Mouse (Mus musculus) T-helper 2 cell (primary cell): ENCODE data around the gene Rbfox3.

Source experiments
- in situ Hi-C: fragments of 300-600 bp; cut with MboI, MseI; formaldehyde crosslinking; loops from one replicate; pipeline ENCODE4 v1.15.1; 2025; ENCODE audit warnings: high pct_unique_total_duplicates

Rbfox3 gene

DNA sequence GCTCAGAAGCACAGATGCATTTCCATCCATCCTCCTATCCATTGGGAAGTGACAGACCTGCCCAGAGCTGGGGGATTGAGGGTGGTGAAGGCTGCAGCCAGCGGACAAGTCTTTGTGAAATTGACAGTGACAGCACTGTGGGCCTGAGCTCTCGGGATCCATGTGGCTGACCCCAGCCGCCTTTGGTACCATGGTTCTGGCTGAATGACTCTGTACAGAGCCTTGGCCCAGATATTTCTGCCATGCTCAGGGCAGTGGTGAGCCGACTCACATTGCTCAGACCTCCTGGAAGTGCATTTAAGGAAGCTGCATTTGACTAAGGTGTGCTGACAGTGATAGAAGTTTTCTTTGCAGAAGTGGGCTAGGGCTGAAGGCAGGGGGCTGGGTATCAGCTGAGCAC lies 144.0 kb downstream of the Rbfox3 start:
- in situ Hi-C loops, result no loop called here

DNA sequence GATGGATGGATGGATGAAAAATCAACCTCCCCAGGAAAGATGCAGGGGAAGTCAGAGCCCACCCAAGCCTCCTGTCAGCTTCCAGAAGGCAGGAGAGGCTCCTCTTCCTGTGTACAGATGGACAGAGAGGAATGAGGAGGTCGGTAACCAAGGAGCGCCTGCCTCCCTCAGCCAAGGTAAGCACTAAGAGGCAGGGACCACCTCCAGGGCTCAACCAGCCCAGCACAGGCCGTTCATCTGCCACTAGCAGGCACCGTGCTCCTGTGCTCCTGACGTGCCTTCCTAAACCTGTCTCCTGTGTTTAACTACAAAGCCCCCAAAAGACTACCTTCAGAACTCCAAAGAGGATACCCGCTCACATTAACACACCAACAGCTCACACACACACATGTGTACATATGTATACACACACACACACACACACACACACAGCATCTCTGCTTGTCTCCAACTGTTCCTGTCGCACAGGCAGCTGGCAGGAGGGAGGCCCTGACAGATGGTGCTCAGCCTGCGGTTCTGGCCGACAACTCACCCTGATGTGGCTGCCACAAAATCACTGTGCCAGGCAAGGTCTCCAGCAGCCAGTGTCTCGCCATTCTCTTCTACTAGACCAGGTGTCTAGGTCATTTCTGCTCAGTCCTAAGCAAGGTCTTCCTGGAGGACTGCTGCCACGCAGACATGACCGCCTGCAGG lies 151.0 kb downstream of the Rbfox3 start:
- in situ Hi-C loops, result no loop called here

DNA sequence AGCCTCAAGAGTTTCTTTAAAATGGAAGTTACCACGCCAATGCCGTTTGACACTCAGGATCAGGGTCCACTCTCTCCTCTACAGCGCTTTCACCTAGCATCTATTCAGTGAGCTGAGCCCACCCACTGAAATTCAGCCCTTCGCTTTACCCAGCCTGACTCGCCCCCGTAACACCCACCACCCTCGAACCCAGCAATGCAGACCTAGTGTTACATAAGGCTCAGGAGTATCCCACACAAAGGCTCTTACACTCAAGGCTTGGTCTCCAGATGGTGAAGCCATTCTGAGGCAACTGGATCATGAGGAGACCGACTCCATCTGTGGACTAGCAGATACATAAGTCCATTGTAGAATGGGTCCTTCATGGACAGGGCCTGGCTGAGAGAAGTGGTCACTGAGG lies 152.2 kb downstream of the Rbfox3 start:
- in situ Hi-C loops, result no loop called here

DNA sequence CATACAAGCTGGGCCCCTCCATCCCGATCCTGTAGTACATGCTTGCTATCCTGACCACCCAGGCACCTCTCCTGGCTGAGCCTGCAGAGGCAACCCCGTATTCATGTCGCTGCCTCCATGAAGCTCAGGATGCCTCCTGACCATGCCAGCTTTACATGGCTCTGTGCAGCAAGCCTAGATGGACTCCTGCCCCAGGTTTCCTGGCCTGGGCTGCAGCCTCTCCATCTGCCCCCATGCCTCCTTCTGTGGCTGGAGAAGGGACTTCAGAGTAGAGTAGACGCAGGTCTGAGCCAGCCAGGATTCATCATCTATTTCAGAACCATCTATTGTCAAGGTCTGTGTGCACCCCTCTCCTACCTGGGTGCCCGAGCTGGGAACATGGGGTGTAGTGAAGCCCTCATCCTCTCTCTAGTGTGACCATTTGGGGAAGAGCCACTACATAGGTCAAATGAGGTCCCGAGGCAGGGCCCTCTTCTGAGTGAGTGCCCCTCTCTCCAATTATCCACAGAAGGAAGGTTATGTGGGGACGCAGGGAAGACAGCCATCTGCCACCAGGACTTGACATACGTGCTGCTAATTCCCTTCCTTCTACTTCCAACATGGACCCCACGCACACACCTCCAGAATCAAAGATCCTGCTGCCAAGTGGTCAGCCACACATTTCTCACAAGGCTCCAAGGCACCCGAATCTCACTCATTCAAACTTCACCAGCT lies 153.0 kb downstream of the Rbfox3 start:
- in situ Hi-C loops, result no loop called here

DNA sequence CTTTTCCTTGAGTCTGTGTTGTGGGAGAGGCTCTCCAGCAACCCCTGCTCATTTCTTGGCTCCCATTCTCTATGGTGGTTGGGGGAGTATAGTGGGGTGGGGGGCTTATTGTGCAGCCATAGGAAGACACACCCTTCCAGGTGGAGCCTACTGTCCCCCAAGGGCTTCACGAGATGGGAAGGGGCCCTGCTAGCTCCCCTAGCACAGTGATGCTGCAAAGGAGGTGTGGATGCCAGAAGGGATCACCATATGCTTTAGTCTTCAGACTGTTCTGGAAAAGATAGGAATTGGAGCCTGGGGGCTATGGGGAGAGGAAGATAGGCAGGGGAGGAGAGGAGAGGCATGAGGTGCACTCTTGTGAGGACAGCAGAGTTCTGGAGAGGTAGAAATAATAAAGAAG lies 153.9 kb downstream of the Rbfox3 start:
- in situ Hi-C loops, result no loop called here

DNA sequence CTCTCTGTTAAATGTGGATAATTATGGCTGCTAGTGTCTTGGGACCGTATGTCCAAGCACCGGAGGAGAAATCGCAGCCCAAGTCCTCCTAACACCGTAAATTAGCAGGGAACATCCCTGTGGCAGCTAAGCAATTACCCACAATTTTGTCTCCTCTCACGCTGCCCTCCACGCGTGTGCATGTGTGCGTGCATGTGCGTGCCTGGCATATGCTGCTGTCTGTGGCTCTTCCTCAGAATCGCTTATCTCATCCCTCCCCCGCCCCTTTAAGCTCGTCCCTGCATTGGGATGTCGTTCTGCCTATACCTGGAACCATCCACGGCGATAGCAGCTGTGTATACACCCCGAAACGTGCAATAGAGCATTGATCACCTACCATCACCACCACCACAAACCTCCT lies 156.4 kb downstream of the Rbfox3 start:
- in situ Hi-C loops, result no loop called here

DNA sequence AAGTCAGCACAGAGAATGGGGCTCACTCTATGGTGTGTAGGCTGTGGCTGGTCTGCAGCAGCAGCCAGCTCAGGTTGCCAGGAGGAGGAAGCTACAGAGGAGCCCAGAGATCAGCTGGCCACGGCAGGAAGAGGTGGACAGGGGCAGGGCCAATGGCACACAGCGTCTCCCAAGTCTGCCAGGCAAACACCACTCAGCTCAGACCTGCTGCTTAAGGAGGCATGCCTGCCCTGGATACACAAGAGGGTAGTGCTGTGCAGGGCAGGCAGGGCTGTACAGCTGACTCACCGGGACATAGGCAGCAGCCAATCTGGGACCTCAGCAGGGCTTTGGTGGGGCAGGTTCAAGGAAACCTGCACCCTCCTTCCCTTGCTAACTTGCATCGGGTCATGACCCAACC lies 156.9 kb downstream of the Rbfox3 start:
- in situ Hi-C loops, result no loop called here

DNA sequence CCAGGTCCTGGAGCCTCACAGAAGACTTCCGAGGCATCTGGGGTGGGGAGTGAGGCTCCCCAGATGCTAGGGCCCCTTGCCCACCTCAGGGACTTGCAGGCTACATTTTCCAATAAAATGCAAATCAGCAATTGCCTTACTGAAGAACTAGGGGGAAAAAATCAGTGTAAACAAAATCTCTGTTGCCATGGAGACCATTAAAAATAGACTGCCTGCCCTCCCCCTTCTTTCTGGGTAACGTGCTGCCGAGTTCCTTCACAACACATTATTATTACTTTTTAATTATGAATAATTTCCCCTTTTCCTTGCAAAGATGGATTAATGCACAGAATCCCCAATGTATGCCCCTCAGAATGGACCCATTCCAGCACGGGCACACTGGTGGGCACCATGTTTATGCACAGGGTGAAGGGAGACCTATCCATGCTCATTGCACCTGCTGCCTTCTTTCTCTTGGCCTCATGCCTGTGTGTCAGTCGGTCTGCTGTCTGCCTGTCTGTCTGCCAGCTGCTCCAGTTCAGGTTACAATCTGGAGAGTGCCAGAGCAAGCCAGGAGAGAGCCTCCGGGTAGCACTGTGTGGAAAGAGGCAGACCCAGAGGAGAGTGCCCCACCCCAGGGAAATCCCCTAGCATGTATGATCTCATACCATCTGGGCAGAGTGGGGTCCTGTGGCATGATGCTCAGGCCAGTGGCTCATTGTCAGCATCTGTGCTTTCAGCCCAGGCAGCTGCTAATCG lies 159.3 kb downstream of the Rbfox3 start:
- in situ Hi-C loops, result no loop called here

DNA sequence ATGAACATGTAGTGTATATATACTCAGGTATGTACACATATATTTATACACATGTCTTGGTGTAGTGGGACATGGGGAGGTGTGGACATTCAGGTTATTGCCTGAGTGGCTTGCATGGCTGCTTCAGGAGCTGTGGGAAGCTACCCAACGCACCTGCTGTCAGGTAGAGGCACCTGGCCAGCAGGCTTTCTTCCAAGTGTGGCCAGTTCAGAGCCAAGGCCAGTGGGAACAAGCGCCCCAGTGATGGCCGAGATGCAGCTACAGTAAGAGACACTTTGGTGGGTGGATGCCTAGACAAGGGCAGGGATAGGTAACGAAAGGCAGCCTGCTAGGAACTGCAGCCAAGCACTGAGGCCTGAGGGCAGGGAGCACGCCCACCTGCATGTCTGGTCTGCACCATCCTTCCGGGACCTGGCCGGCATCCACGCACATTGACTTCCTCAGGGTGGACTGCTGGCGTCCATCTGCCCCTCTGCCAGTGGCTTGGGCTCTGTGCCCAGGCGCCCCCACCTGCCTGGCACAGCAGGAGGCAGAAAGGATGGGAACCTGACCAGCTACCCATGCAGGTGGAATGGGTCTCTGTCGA lies 160.6 kb downstream of the Rbfox3 start:
- in situ Hi-C loops, result no loop called here

DNA sequence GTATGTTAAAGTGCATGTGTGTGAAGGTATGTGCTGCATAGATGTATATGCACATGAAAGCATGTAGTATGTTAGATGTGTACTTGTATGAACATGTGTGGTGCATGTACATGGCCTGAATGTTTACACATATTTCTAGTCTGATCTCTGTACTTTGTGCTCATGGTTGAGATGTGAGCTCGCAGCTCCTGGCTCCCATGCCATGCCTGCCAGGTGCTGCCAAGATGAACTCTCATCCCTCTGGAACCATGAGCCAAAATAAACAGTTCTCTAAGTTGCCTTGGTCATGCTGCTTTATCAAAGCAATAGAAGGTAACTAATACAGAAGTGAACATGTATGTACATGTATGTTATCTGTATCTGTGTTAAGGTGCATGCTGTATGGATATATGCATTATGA lies 161.9 kb downstream of the Rbfox3 start:
- in situ Hi-C loops, result no loop called here

DNA sequence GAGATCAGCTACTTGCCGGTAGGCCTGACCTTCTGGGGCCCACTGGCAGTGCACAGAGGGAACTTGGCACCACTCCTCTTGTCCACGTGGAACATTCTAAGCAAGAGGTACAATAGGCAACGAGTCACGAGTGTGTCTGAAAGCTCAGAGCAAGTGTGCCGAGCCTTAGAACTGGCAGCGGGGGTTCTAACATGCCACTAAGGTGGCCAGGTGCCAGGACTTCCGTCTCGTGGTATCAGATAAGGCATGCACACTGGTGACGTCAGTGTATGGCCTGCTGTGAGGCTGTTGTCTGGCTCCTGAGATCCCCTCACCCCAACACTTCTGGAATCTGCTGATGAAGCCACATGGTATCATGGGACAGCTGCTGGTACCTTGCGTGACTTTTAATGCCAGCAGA lies 162.8 kb downstream of the Rbfox3 start:
- in situ Hi-C loops, result no loop called here

DNA sequence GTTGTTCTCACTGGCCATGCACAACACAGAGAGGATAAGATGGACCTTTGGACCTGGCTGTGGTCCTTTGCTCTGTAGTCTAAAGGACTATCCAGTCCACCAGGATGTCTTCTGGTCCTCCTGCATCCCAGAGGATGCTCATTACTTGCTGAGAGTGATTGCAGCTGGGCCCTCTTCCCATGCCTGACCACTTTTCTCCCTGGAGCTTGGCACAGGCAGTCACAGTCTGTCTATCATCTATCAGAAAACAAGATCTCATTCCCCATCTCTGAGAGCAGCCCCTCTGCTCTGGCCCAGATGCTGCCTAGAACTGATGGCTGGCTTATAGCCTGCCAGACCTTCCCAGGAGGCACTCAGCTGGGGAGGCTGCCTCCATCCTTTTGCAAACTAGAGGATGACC lies 166.1 kb downstream of the Rbfox3 start:
- in situ Hi-C loops, result no loop called here

DNA sequence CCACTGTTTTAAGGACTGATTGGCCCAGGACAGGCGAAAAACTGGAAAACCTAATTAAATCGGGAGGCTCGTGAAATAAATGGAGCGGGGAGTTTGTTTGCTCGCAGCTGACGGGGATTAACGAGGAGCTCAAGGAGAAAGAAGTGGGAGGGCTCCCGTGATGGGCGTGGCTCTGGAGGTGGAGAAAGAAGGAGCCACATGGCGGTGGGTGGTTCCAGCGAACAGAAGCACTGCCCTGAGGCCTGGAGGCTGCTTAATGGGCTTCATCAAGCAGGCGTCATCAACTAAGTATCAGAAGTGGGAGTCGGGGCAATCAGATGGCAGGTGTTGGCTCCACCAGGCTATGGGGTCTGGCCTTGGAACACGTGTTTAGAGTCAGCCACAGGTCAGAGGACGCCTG lies 166.6 kb downstream of the Rbfox3 start:
- in situ Hi-C loops, result no loop called here

DNA sequence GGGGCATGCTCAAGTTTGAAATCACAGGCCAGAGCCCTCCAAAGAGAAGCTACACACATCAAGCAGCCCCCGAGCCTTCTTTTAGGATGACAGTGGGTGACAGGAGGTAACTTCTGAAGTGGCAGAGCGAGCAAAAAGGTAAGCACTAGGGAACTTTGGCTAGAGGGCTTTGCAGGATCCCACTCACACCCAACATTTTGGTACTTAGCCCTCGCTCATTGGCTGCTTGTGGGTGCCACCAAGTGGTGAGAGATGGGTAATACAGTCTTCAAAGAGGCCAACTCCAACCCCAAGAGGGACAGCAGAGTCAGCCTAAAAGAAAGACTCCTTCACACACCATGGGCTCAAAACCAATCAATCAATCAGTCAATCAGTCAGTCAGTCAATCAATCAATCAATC lies 168.6 kb downstream of the Rbfox3 start:
- in situ Hi-C loops, result no loop called here

DNA sequence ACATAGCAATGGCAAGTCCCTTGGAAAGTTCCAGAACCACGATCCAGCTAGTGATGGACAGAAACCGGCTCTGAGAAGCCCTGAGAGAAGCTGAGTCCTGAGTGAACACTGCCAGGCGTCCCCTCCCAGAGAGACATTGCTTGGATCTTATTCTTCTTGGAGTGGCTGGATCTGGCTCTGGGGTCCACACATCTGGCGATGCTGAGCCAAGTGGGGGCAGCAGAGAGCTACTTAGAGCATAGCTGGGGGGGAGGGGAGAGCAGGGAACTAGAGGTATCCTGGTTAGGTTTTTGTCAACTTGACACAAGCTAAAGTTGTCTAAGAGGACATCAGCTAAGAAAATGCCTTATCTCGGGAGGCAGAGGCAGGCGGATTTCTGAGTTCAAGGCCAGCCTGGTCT lies 170.1 kb downstream of the Rbfox3 start:
- in situ Hi-C loops, result no loop called here

DNA sequence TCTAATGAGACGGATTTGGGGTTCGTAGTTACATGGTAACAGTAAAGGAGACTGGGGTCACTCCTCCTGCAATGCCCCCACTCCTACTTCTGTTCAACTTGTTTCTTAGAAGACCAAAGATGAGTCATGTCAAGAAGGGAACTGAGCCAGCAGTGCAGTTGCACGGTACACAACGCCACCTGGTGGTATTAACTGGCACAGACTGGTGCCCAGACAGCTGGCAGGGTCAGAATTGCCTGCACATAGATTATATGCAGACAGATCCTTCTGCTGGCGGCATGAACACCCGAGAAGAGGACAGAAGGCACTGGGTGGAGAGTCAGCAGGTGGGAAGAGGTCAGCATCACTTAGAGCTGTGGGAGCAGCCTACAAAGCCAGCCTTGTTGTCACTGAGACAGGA lies 171.4 kb downstream of the Rbfox3 start:
- in situ Hi-C loops, result no loop called here

DNA sequence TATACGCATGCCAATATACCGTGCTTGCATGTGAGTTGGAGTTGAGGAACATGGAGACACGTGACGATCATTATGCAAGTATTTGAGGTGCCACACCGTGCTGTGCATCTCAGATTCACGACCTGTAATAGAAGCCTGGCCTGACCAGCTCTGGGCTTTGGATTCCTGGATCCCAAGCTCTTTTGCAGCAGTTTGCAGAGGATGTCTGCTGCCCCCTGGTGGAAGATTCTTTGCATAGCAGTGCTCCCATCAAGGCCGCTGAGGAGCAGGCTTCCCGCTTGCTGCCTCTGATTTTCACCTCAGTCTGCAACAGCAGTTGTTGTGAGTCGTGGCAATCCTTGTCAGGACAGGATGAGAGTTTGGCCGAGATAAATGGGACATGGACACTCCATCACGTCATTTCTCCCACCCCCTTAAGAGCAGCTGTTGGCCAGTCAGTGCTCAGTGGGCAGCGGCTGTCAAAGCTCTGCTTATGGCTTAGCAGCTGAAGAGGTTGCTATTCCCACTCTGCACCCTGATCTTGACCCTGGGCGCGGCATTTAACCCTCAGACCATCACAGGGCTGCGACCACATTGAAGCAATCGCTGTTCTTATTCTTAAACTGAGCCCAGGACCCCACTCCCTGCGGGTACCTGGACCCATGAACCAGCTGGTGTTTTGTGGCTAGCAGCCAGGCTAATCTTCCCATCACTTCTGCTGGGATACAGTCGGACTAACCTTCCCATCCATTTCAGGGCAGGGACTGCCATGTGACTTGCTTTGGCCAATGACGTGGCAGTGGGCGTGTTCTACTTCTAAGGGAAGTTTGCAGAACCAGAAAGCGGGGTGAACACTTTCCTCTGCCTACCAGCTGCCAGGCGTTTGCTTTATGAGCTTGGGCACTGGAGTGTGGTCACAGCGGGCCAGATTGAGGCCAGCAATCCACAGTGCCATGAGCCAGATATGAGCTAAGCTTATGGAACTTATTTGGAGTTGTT lies 172.3 kb downstream of the Rbfox3 start:
- in situ Hi-C loops, result loop anchor here (10.0 kb wide), 1 partner anchor 94 kb away; no protein-coding TSS in a partner anchor

DNA sequence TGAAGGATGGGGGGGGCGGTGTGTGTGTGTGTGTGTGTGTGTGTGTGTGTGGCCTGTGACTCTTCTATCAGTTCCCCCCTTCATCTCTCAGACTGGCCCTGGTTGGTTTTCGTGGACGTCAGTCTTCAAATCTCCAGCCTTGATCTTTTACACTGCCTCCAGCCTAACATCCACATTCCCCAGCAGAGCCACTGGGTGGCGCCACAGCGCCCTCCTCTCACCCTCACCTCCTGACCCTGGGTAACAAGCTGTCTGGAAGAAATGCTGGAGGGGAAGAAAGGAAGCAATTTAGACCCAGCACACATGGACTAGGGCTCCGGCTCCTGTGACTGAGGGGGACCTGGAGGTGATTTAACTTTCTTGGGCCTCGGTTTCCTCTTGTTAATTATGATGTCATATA lies 173.1 kb downstream of the Rbfox3 start:
- in situ Hi-C loops, result loop anchor here (10.0 kb wide), 1 partner anchor 94 kb away; no protein-coding TSS in a partner anchor

DNA sequence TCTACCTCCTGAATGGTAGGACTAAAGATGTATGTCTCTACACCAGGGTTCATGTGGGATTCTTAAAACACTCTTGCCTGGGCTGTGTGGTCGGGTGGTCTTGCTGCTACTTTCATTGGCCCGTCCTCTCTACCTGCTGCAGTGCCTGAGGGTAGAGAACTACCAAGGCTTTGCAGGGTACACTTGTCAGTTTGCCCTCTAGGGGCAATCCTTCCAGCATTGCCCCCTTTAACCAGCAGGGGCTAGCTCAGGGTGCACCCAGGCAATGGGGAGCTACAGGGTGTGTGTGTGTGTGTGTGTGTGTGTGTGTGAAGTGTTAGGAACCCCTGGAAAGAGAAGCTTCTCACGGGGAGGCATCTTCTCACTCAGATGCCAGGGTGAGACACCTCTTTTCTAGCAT lies 173.6 kb downstream of the Rbfox3 start:
- in situ Hi-C loops, result loop anchor here (10.0 kb wide), 1 partner anchor 93 kb away; no protein-coding TSS in a partner anchor

DNA sequence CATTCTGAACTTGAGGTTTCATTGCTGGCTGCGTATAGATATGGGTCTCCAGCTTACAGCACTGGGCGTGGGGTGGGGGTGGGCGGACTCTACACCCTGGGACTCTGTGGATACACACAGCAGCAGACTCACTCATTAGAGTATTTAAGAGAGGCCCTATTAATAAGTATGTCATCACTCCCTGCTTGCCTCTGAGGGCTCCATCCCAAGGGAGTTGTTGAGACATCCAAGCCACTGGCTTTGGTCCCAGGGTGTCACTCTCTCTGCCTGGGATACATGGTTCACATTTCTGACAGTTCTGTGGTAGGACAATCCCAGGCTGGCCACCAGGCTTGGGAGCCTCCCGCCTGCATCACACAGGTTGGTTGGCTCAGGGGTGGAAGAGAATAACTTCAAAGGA lies 174.4 kb downstream of the Rbfox3 start:
- in situ Hi-C loops, result loop anchor here (10.0 kb wide), 1 partner anchor 92 kb away; no protein-coding TSS in a partner anchor

DNA sequence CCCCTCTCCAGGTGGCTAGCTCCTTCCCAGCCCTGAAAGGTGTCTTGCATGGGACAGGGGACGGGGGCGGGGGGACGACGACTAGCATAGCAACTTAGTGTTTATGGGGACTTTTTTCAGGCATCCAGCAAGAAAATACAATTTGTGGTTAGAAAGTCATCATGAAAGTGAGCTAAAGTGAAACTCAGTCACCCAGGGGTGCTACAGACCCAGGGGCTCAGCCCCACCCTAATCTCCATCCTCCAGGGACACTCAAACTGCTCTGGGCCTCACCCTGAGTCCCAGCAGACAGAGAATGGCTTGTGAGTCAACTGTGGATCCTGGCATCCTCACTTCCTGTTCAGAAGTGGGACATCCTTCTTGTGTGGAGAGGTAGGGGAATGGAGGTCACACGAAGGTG lies 179.7 kb downstream of the Rbfox3 start:
- in situ Hi-C loops, result loop anchor here (10.0 kb wide), 1 partner anchor 87 kb away; no protein-coding TSS in a partner anchor
